Mouse (Mus musculus) hindbrain, embryonic 10.5 days (tissue): ENCODE results near the gene Tgds. TPM values are rescaled to one million over a fixed set of nuclear protein-coding genes. Genes with fewer than 3 reads are reported as not detected.
"Not testable (repeated sequence)": the region's sequence is repeated elsewhere in the genome, so short reads cannot be mapped to it uniquely, and the experiment has no call there.

ENCODE experiments used
- DNase-seq: peaks from one replicate; pipeline ENCODE4 v3.0.0-alpha.2; 2017; ENCODE audit warnings: low spot score
- H3K27ac ChIP-seq: fragments of 300-500 bp; sonication (generic); 2 replicates; pipeline ENCODE4 v1.5.1; 2016; ENCODE audit warnings: mild to moderate bottlenecking, moderate library complexity
- H3K27me3 ChIP-seq: fragments of 300-500 bp; sonication (generic); 2 replicates; pipeline ENCODE4 v1.6.1; 2016; ENCODE audit warnings: mild to moderate bottlenecking; ENCODE audit not compliant: poor library complexity, insufficient read depth, severe bottlenecking
- H3K36me3 ChIP-seq: fragments of 300-500 bp; sonication (generic); 2 replicates; pipeline ENCODE4 v1.6.1; 2016; ENCODE audit warnings: mild to moderate bottlenecking, moderate library complexity
- H3K4me1 ChIP-seq: fragments of 300-500 bp; sonication (generic); replicated peaks from 2 replicates; pipeline ENCODE4 v1.6.1; 2016; ENCODE audit warnings: mild to moderate bottlenecking
- H3K4me3 ChIP-seq: fragments of 300-500 bp; sonication (generic); 2 replicates; pipeline ENCODE4 v1.5.1; 2016; ENCODE audit warnings: mild to moderate bottlenecking, moderate library complexity
- H3K9me3 ChIP-seq: fragments of 300-500 bp; sonication (generic); 2 replicates; pipeline ENCODE4 v1.6.1; 2016; ENCODE audit warnings: mild to moderate bottlenecking, moderate library complexity
- WGBS: fragments of 180-500 bp; shearing (Covaris S2); methylation state at CpG from one replicate; pipeline ENCODE4 v1.1.7; 2016; 5-methylcytosine and 5-hydroxymethylcytosine counted together
- polyA plus RNA-seq: library from polyadenylated mRNA; unstranded; fragments of >200 nt; fragmentation: Nextera tagmentation; extraction: Ambion mirVana; gene quantifications from 2 replicates; pipeline ENCODE4 v1.2.1, GENCODE M21; 2016

Tgds gene
- polyA plus RNA-seq, 1 experiment from 2014 or later, result 29.4 TPM

DNA sequence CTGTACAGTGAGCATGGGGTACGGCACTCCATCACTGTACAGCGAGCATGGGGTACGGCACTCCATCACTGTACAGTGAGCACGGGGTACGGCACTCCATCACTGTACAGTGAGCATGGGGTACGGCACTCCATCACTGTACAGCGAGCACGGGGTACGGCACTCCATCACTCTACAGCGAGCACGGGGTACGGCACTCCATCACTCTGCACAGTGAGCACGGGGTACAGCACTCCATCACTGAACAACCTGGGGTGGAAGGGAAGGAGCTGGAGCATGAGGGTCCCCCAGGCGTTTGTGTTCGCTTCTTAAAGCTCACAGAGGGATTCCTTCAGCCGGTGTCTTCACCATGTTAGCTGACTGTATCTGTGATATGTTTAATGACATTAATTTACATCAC, 23.5 kb upstream of the Tgds start:
- not testable (repeated sequence) for H3K4me3 ChIP-seq, H3K4me1 ChIP-seq, DNase-seq, H3K9me3 ChIP-seq, H3K27me3 ChIP-seq, H3K27ac ChIP-seq
- peaks cover 72% of the 10 kb centered on the region for H3K36me3 ChIP-seq
- WGBS, result 94% methylated on average over 16 of the region's 16 CpGs

DNA sequence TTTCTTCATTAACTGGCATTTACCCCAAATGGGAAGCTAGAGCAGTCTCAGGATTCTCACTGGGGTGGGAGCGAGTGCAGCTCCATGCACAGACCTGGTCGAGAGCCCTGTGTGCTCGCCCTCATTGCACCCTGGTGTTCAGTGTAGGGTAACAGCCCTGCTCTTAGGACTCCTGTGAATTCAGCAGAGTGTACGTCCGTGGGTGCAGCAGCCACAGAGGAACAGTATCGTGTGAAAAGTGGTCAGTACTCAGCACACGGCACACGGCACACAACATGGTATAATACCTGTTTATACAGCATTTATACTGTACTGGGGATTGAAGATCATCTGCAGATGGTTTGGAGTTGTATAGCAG, 19.7 kb upstream of the Tgds start:
- peaks cover 57% of the 10 kb centered on the region for H3K36me3 ChIP-seq
- 94% methylated on average over 8 of the region's 8 CpGs for WGBS

DNA sequence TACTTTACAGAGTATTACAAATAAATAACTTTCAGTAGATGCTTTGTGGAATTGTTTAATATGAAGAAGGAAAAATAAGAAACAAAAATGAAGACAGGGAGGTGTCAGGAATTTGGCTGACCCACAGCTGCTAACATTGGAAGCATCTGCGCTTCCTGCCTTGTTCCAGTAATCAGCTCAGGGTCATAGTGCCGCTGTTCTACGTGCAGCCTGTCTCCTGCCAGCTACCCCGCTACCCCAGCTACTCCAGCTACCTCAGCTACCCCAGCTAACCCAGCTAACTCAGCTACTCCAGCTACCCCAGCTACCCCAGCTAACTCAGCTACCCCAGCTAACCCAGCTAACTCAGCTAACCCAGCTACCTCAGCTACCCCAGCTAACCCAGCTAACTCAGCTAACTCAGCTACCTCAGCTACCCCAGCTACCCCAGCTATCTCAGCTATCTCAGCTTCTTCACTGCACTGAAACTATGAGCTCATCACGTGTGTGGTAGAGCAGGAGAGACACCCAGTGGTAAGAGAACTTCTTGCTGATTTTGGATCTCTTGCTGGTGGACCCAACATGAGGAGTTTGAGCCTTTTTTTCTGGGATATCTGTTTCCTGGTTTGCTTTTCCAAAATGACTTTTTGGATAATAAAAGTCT, 19.2 kb upstream of the Tgds start:
- Histone ChIP-seq H3K36me3 (peaks cover 61% of the 10 kb centered on the region), H3K4me3 (no peak overlapping the region), H3K27me3 (no peaks in the 10 kb centered on the region), H3K4me1 (peaks cover 12% of the 10 kb centered on the region; the same call in 1 of the 2 replicates), H3K9me3 (no peaks in the 10 kb centered on the region), H3K27ac (no peak overlapping the region)
- WGBS, result 81% methylated on average over 5 of the region's 5 CpGs
- DNase-seq, result no peak

More for the DNA sequence above, 19.7 kb upstream of the Tgds start:
- Histone ChIP-seq H3K27me3 (no peaks in the 10 kb centered on the region), H3K4me1 (peaks cover 12% of the 10 kb centered on the region; the same call in 1 of the 2 replicates), H3K4me3 (no peak overlapping the region), H3K27ac (no peak overlapping the region), H3K9me3 (no peaks in the 10 kb centered on the region)
- DNase-seq, result no peak

DNA sequence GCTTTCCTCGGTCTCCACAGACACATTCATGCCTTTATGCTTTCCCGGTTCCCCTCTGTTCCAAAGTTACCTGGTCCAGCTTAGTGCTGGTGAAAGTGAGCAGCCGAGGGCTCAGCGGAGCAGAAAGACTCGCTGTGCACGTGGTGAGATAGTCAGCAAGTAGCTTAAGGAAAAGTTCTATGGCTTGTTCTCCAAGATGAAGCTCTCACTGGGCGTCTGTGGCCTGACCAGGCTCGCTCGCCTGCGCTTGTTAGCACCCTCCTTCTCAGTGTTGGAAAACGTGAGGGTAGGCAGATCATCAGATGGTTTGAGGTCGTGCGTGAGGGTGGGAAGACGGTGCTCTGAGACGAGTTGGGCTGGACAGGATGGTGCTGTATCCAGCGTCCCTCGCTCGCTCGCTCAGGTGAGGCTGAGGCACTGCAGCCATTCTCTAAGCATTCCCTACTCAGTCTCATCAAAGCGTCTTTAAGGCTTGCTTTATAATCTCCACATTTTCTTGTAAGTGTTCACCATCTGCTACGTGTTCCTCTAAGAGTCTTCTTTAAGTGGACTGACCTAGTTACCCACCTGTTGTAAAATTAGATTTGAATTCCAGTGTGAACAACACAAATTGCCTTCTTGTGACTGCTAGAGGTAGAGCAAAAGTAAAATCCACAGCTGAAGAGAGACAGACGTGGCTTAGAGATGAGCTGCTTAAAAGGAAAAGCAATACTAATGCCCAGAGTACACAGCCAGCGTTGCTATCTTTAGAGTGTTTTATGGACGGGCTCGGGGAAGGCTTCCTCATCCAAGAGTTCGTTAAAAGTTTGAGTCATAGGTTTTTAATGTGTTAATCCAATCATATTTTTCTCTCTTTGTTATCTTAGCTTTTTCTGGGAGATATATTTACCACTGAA, 18.3 kb upstream of the Tgds start:
- Histone ChIP-seq H3K4me1 (peaks cover 16% of the 10 kb centered on the region; the same call in 1 of the 2 replicates), H3K4me3 (no peak overlapping the region), H3K27ac (no peak overlapping the region), H3K27me3 (no peaks in the 10 kb centered on the region), H3K36me3 (peaks cover 52% of the 10 kb centered on the region), H3K9me3 (no peaks in the 10 kb centered on the region)
- 93% methylated on average over 26 of the region's 26 CpGs for WGBS
- no peak for DNase-seq

DNA sequence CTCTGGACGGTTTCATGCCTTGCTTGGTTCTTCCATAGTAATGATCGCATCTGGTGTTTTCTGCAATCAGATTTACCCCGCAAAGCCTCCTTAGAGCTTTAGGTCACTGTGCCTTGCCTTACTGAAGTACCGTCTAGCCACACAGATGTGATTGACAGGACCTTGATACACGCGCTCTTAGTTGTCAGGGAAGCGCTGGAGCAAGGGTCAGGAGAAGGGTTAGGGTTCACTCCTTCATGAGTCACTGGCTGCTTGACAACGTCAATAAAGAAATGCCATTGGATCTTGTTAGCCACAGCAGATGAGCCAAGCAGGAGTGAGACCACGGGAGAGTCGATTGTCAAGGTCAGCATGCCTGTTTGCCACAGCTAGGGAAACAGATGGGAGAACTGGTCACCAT, 16.0 kb upstream of the Tgds start:
- peak; percentile 21 for DNase-seq
- peaks cover 30% of the 10 kb centered on the region for H3K36me3 ChIP-seq
- WGBS, result 61% methylated on average over 10 of the region's 10 CpGs

DNA sequence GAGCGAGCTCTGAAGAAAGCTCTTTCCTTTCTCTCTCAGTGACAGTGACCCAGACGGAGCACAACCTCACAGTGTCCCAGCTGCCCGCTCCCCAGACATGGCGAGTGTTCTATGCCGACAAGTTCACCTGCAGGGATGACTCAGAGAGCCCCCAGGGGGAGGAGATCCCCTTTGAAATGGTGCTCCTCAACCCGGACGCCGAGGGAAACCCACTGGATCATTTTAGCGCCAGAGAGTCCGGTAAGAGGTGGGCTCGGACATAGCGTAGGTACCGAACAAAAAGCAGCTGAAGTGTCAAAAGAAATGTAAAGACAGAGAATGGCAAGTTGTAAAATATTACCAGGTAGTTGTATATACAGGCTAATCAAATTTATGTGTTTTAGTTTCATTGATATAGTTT, 15.5 kb upstream of the Tgds start:
- WGBS, result 95% methylated on average over 13 of the region's 13 CpGs
- peaks cover 25% of the 10 kb centered on the region for H3K36me3 ChIP-seq
- no peak for DNase-seq
- H3K9me3 ChIP-seq, result no peaks in the 10 kb centered on the region
- H3K27ac ChIP-seq, result no peak overlapping the region
- peaks cover 12% of the 10 kb centered on the region; the same call in 1 of the 2 replicates for H3K4me1 ChIP-seq
- no peak overlapping the region for H3K4me3 ChIP-seq
- no peaks in the 10 kb centered on the region for H3K27me3 ChIP-seq

More for the DNA sequence above, 16.0 kb upstream of the Tgds start:
- Histone ChIP-seq H3K27ac (no peak overlapping the region), H3K4me1 (peaks cover 12% of the 10 kb centered on the region; the same call in 1 of the 2 replicates), H3K27me3 (no peaks in the 10 kb centered on the region), H3K9me3 (no peaks in the 10 kb centered on the region), H3K4me3 (no peak overlapping the region)

DNA sequence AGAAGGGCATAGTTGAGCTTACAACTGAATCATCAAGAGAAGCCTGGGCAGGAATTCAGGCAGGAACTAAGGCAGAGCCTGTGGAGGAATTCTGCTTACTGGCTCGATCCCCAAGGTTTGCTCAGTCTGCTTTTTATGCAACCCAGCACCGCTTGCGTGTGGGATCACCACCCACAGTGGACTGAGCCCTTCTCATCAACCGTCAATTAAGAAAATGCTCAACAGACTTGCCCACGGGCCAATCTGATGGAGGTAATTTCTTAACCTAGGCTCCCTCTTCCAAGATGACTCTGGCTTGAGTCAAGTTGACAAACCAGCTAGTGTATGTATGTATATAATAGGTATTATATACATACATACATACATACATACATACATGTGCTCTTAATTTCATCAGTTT, 9.7 kb upstream of the Tgds start:
- H3K4me3 ChIP-seq, result no peak overlapping the region
- H3K36me3 ChIP-seq, result peaks cover 44% of the 10 kb centered on the region
- peaks cover 16% of the 10 kb centered on the region; the same call in 1 of the 2 replicates for H3K4me1 ChIP-seq
- 92% methylated on average over 5 of the region's 5 CpGs for WGBS
- no peak for DNase-seq
- H3K27ac ChIP-seq, result no peak overlapping the region
- H3K27me3 ChIP-seq, result no peaks in the 10 kb centered on the region
- no peaks in the 10 kb centered on the region for H3K9me3 ChIP-seq

DNA sequence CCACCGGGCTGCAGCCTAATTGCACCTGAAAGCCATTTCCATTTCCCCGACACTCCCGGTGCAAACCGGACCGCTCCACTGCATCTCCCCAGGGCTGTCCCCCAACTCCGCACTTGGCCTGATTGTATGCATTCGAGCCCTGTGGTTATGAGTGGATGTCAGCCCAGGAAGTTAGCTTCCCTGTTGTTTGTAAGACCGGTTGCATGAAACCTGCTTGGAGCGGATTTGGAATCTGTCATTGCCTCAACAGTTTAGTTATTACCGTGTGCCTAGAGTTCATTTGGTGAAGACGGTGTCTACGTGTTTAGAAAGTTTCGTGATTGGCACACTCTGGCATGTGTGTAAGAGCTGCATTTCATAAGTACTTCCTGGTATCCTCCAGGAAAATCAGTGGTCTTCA, 4.9 kb upstream of the Tgds start:
- peaks cover 12% of the 10 kb centered on the region; the same call in 1 of the 2 replicates for H3K27me3 ChIP-seq
- no peak for DNase-seq
- H3K27ac ChIP-seq, result peak overlapping the region; percentile 91
- no peaks in the 10 kb centered on the region for H3K9me3 ChIP-seq
- H3K4me1 ChIP-seq, result peaks cover 34% of the 10 kb centered on the region; the same call in 1 of the 2 replicates
- peaks cover 35% of the 10 kb centered on the region for H3K36me3 ChIP-seq
- WGBS, result 3% methylated on average over 13 of the region's 13 CpGs
- peak overlapping the region; percentile 80 for H3K4me3 ChIP-seq

DNA sequence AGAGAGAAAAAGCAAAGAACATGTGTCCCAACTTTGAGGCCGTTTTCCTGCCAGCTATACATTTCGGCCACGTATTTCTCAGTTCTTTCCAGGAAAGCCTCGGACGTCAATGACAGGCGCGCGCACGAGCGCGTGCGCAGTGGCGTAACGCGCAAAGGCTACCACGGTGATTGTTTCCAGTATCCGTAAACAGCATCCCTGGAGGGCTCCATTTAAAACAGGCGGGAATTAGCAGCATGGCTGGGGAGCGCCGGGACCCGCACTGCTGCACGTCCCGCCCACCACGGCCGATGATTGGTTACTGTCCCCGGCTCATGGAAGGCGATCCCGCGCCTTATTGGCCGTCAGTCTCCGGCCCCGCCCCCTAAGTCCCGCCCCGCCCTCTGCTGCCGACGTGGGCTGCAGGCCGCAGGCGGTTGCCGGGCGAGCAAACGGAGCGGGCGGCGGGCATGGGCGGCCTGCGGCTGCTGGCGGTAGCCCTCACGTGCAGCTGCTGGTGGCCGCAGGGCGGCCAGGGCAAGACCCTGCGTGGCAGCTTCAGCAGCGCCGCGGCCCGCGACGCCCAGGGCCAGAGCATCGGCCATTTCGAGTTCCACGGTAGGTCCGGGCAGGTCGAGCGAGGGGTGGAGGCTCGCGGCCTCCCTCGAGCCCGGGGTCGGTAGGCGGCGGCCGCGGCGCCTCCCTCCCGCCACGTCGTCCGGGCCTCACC, 4.3 kb upstream of the Tgds start, which contains the start of gene Gpr180:
Gene Gpr180, plus strand, starts transcription at position 415 of the 709 bp plus-strand sequence.
- peak within 1 kb of the TSS; percentile 91 for H3K27ac ChIP-seq
- peaks cover 12% of the 10 kb centered on the region; the same call in 1 of the 2 replicates for H3K27me3 ChIP-seq
- H3K9me3 ChIP-seq, result no peaks in the 10 kb centered on the region
- WGBS, result under 1% methylated on average over 77 of the region's 77 CpGs
- DNase-seq, result peak; percentile 98
- H3K36me3 ChIP-seq, result peaks cover 29% of the 10 kb centered on the region
- H3K4me1 ChIP-seq, result peaks cover 36% of the 10 kb centered on the region
- peak within 1 kb of the TSS; percentile 80 for H3K4me3 ChIP-seq

DNA sequence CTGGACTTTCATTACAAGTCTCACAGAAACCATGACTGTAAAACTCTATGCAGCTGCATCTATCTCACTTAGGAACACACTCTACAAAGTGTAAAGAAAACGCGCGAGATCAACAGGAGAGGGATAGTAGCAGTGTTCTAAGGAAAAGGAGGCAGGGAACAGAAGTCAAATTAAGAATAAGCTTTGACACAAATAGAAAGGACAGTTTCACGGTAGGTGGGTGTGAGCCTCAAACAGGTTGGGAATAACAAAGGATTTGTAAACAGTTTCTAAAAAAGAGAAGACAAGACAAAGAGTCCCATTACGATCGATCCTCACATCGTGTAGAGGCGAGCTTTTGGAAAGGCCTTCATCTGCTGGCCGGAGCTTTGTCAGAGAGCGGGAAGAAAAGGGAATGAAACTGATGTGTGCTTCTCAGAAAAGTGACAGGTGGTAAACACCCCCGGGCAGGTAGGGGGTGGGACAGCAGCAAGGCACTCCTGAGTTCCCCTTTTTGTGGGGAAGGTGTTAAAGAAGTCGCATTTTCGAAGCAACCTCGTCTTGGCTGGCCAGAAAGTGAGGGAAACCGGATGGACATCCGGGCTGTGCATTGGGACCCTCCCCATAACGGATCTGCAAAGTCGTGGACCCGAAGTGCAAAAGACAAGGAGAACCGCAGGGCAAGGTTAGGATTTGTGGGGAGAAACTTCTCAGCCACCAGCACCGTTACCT, 469 bp downstream of the Tgds start:
- no peak for DNase-seq

DNA sequence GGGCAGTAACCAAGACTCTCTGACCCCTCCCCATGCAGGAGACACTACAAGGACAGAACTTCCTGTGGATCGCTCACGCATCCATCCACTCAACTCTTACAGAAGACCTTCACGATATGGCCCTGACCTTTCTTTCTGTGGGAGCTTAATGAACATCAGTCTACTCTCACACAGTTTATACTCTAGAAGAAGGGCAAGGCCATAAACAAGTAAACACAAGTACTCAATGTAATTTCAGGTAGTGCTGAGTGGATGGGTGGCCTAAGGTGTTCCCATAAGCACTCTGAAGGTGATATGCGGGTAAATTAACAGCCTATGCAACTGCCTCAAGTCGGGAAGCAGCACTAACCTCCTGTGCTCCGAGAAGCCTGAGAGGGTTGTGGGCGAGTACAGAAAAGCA, 1.1 kb downstream of the Tgds start:
- no peaks in the 10 kb centered on the region for H3K9me3 ChIP-seq
- H3K4me3 ChIP-seq, result peak overlapping the region; percentile 84
- peak overlapping the region; percentile 89 for H3K27ac ChIP-seq
- 86% methylated on average over 7 of the region's 7 CpGs for WGBS
- peaks cover 37% of the 10 kb centered on the region for H3K36me3 ChIP-seq
- peaks cover 26% of the 10 kb centered on the region for H3K4me1 ChIP-seq
- H3K27me3 ChIP-seq, result peaks cover 12% of the 10 kb centered on the region; the same call in 1 of the 2 replicates
- DNase-seq, result no peak

More for the DNA sequence above, 469 bp downstream of the Tgds start:
- Histone ChIP-seq H3K27ac (peak overlapping the region; percentile 89), H3K4me1 (peaks cover 32% of the 10 kb centered on the region), H3K4me3 (peak overlapping the region; percentile 84), H3K27me3 (peaks cover 12% of the 10 kb centered on the region; the same call in 1 of the 2 replicates), H3K9me3 (no peaks in the 10 kb centered on the region), H3K36me3 (peaks cover 31% of the 10 kb centered on the region)
- 13% methylated on average over 21 of the region's 21 CpGs for WGBS

DNA sequence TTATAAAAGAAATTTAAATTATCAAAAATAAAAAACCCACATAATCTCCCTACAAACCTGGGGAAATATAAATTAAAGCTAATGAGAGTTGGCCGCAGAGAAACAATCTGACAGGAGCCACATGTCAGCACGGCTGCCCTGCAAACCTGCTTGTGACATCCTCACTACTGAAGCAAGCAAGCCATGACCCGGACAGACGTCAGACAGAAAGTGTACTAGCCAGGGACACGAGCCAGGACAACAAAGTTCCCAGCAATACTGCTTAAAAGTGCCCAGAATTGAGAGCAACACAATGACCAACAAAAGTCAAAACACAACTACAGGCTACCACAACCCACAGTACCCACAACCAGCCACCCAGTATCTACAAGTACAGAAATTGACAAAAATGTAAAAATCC, 6.3 kb downstream of the Tgds start:
- H3K9me3 ChIP-seq, result no peaks in the 10 kb centered on the region
- no peaks in the 10 kb centered on the region for H3K27me3 ChIP-seq
- peaks cover 86% of the 10 kb centered on the region for H3K36me3 ChIP-seq
- H3K27ac ChIP-seq, result no peak overlapping the region
- no peak for DNase-seq
- H3K4me3 ChIP-seq, result no peak overlapping the region
- WGBS, result 94% methylated on average over 5 of the region's 5 CpGs
- H3K4me1 ChIP-seq, result peaks cover 5% of the 10 kb centered on the region
